Mouse (Mus musculus) cerebellum, adult 2 months (tissue): ENCODE data around the gene Upk2.

ENCODE experiments used
- CTCF ChIP-seq: fragments of 200-500 bp; IDR thresholded peaks from 2 replicates; pipeline ENCODE4 v1.5.1; 2011; ENCODE audit warnings: low read depth, mild to moderate bottlenecking, control low read depth, low read length, moderate library complexity, borderline replicate concordance; ENCODE audit not compliant: insufficient read depth
- POLR2A ChIP-seq: fragments of 200-500 bp; IDR thresholded peaks from 2 replicates; pipeline ENCODE4 v1.6.1; 2011; ENCODE audit warnings: low read length, control low read depth, borderline replicate concordance; ENCODE audit not compliant: insufficient read depth

DNA sequence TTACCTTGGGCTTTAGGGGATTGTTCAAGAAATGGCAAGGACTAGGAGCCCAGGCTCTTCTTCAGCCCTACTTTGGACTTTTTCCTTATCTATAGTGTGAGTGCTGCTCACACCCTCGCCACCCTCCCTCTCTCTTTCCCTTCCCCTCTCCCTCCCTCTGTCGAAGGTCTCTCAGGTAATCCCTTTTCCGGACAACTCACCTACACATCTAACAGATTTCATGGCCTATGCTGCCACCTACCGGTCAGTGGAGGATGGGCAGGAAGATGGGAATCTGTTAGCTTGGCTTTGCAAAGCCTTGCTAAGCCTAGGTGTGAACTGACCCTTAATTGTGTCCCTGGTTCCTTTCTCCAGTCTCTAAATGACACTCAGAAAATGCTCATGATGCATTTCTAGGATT is 47.2 kb upstream of the Upk2 start:
- TF ChIP-seq POLR2A (no peak), CTCF (peak; percentile 97)
